Mouse (Mus musculus): ENCODE data around the gene Bag5.
"Not testable (repeated sequence)": the region's sequence is repeated elsewhere in the genome, so short reads cannot be mapped to it uniquely, and the experiment has no call there.

The Bag5 gene

GRCm38 (mm10) chr12:111674850-111675486, 38.1 kb downstream of the Bag5 start:
- in situ Hi-C loops (cut with MboI): no loop called here

GRCm38 (mm10) chr12:111672581-111672980, 40.5 kb downstream of the Bag5 start:
- in situ Hi-C loops (cut with MboI): no loop called here

- in situ Hi-C loops (cut with MboI): no loop called here
Measured at GRCm38 (mm10) chr12:111672176-111672575, 40.9 kb downstream of the Bag5 start, which contains the start of gene Ckb. Gene Ckb, minus strand, starts transcription at chr12:111672338.

GRCm38 (mm10) chr12:111671431-111671902, 41.6 kb downstream of the Bag5 start:
- in situ Hi-C loops (cut with MboI): no loop called here

- in situ Hi-C loops (cut with MboI): no loop called here
Measured at GRCm38 (mm10) chr12:111670976-111671375, 42.1 kb downstream of the Bag5 start.

- in situ Hi-C loops (cut with MboI): no loop called here
Measured at GRCm38 (mm10) chr12:111670371-111670971, 42.6 kb downstream of the Bag5 start.

GRCm38 (mm10) chr12:111669961-111670360, 43.1 kb downstream of the Bag5 start:
- in situ Hi-C loops (cut with MboI): no loop called here

GRCm38 (mm10) chr12:111669000-111669788, 43.9 kb downstream of the Bag5 start:
- in situ Hi-C loops (cut with MboI): no loop called here

GRCm38 (mm10) chr12:111668457-111668912, 44.6 kb downstream of the Bag5 start:
- in situ Hi-C loops (cut with MboI): no loop called here

GRCm38 (mm10) chr12:111667421-111667820, 45.6 kb downstream of the Bag5 start:
- in situ Hi-C loops (cut with MboI): no loop called here

- in situ Hi-C loops (cut with MboI): no loop called here
Measured at GRCm38 (mm10) chr12:111666380-111666779, 46.7 kb downstream of the Bag5 start.

GRCm38 (mm10) chr12:111665041-111665880, 47.8 kb downstream of the Bag5 start:
- in situ Hi-C loops (cut with MboI): no loop called here

GRCm38 (mm10) chr12:111664144-111664634, 48.9 kb downstream of the Bag5 start:
- in situ Hi-C loops (cut with MboI): no loop called here

- in situ Hi-C loops (cut with MboI): no loop called here
Measured at GRCm38 (mm10) chr12:111663228-111664143, 49.6 kb downstream of the Bag5 start.

- in situ Hi-C loops (cut with MboI): not testable (repeated sequence)
Measured at GRCm38 (mm10) chr12:111661554-111661953, 51.5 kb downstream of the Bag5 start.

GRCm38 (mm10) chr12:111660628-111661027, 52.4 kb downstream of the Bag5 start:
- in situ Hi-C loops (cut with MboI): no loop called here
